Mouse (Mus musculus): ENCODE results near the gene Heatr5b.
A peak's percentile ranks its signal among the peaks of the same experiment; 100 is the strongest.

The Heatr5b gene

DNA sequence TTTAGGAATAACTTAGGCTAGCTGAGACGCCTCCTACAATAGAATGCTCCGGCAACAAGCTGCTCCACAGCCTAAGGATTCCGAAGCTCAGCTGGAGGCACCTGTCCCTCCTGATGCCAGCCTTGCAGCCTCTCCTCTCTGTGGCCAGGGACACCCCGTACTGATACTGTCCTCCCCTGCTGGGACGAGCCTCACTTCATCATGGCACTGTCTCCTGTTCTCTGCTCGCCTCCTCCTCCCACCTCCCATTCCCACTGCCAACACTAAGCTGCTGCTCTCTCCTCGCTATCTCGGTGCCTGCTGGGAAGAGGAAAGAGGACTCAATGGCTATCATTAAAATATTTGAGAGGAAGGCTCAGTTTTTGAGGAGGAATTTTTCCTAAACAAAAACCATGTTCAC, 67.6 kb downstream of the Heatr5b start:
- no peak for DNase-seq (ENCODE audit: low spot score in 2 of 2)

DNA sequence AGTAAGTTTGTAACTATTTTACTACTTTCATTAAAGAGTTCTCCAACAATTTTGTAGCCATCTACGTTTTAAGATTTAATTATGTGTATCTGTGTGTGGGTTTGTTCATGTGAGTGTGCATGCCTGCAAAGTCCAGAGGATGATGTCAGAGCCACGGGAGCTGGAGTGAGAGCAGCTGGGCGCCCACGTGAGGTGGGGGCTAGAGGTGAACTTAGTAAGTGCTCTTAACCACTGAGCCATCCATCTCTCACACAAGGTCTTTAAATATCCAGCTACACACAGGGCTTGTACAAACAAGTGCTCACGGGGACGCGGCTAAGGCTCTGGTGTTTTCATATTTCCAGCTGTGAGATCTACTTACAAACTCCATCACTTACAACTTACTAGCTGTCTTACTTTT, 69.1 kb downstream of the Heatr5b start:
- DNase-seq (ENCODE audit: low spot score in 2 of 2) = no peak

DNA sequence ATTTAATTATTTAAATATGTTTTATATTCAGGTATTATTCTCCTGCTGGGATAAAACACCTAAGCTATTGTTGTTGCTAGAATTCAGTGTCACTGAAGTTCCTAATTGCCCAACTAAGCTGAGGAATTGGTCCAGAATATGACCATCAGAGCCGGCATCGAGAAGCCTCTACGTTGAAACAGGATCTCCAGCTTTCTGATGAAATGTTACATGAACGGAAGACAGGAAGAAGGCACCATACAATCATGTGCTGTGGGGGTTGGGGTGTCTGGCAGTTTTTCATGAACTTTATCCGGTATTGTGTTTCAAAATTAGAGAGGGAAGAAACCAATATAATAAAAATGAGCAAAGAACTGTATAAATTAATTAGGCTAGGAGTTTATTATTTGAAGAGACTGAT, 71.9 kb downstream of the Heatr5b start:
- DNase-seq (ENCODE audit: low spot score in 2 of 2) = no peak

DNA sequence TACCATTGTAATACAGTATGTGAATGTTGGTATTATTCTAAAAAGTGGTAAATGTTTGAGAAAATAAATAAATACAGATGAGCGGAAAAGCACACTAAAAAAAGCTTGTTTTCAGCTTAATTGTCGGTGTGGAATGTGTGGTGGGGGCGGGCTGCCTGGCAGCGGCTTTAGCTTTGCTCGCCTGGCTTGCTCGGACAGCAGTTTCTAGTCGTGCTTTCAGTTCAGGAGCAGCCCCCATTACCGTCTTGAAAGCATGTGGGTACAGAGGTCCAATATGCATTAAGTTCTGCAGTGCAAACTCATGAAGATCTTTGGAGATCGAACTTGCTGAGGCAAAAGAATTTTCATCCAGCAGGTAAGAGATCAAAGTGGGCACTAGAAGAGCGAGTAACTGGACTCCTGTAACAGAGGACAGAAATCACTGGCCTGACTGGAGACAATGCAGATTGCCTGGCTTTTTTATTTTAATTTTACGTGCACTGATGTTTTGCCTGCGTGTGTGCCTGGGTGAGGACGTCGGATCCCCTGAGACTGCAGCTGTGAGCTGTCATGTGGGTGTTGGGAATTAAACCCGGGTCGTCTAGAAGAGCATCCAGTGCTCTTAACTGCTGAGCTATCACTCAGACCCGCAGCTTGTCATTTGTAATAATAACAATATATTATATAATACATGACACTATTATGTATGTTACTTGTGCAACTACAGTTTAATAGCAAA, 82.1 kb downstream of the Heatr5b start:
- DNase-seq (ENCODE audit: low spot score in 2 of 2) = no peak

DNA sequence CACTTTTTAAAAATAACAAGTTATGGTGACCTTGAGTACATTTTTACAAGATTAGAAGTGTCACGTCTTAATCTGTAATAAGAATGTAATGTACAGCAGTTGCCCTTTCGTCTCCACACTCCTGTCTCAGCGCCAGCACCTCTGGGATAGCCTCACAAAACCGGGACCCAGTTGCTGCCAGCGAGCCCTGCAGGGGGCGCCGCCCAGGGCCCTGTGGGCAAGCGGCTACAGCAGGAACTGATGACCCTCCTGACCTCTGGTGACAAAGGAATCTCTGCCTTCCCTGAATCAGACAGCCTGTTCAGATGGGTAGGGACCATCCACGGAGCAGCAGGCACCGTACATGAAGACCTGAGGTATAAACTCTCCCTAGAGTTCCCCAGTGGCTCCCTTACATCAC, 83.1 kb downstream of the Heatr5b start:
- DNase-seq (ENCODE audit: low spot score in 2 of 2) = no peak

DNA sequence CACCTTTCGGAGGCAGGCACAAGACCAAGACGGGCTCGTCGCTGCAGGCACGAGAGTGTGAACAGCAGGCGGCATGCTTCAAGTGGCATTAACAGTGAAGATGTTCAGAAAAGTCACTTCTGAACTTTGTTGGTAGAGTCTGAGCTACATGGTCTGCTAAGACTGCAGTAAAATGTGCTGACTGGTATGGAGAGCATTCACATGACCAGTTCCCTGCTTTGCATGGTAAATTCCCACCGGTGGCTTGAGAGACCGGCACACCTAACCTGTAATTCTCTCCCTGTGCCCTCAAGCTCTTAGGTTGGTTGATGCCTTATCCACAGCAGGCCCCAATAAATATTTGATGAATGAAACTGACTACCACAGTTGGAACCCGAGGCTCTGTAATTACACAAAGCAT, 86.7 kb downstream of the Heatr5b start:
- no peak for DNase-seq (ENCODE audit: low spot score in 2 of 2)

DNA sequence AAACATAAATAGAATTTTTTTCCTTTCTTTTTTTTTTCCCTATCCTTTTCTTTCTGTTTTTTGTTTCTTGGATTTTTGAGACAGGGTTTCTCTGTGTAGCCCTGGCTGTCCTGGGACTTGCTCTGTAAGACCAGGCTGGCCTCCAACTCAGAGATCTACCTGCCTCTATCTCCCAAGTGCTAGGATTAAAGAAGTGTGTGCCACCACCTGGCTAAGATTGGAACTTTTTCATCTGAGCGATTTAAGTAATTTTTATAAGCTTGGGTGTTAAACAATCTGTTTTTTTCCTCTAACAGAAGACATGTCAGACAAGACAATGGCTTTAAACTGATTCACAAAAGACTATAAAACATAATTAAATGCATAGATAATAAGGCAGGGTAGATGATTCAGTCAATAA, 96.7 kb downstream of the Heatr5b start:
- DNase-seq (ENCODE audit: low spot score in 2 of 2) = no peak

DNA sequence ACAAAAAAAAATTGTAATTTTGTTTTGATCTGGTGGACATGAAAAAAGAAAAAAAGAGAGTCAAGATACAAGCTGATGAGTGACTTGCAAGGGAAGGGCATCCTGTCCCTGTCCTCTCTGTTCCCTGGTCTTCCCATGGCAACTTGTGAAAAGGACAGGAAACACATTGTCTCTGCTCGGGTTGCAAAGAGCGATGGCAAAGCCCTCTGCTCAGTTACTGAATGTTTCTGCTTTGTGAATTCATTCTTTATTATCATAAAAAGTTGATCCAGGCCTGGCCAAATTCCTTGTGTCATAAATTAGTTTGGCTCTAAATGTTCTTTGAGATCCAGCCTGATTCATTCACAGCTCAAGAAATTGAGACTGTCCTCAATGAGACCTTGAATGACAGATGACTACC, 97.4 kb downstream of the Heatr5b start:
- DNase-seq (ENCODE audit: low spot score in 2 of 2) = no peak

DNA sequence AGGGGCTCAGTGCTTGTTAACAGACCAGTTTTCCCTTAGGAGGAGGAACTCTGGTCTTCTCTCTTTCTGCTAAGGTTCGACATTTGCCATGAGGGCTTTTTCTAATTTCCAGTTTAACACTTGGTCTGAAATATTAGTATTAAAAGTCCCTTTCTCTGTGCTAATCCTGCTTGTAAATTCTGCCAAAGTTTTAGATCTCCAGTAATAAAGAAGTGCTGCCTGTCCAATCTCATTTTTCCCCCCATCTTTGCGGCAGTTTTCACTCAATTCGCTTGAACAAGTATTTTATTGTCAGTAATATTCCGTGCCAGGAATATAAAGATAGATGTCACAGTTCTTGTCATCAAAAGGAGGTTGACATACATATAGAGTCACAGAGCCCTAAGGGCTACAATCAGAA, 98.1 kb downstream of the Heatr5b start, which contains the start of gene Strn:
Strn (minus strand) TSS at position 101 of the 400 bp plus-strand sequence.
- no peak for DNase-seq (ENCODE audit: low spot score in 2 of 2)

DNA sequence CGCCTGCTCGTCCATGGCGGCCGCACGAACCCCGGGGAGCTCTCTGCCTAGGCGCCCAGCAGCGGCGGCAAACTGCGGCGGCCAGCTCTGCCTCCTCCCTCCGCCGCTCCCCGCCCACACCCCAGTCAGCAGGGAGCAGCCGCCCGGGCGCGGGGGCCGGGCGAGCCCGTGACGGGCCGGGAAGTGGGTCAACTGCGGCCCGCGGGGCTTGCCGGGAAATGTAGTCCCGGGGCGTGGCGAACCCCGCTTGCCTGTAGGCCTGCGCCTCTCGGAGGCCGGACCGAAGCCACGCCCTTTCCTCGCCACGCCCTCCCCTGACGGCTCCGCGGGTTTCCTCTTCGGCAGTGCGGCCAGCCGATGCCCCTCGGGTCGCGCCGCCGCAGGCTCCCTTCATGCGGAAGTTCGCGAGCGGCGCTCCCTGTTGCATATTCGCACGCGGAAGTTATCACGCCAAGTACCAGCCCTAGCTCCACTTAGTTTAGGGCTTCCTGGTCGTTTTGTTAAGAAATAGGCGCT, 98.6 kb downstream of the Heatr5b start:
- DNase-seq (ENCODE audit: low spot score in 2 of 2) = peak; percentile 97 to 98

DNA sequence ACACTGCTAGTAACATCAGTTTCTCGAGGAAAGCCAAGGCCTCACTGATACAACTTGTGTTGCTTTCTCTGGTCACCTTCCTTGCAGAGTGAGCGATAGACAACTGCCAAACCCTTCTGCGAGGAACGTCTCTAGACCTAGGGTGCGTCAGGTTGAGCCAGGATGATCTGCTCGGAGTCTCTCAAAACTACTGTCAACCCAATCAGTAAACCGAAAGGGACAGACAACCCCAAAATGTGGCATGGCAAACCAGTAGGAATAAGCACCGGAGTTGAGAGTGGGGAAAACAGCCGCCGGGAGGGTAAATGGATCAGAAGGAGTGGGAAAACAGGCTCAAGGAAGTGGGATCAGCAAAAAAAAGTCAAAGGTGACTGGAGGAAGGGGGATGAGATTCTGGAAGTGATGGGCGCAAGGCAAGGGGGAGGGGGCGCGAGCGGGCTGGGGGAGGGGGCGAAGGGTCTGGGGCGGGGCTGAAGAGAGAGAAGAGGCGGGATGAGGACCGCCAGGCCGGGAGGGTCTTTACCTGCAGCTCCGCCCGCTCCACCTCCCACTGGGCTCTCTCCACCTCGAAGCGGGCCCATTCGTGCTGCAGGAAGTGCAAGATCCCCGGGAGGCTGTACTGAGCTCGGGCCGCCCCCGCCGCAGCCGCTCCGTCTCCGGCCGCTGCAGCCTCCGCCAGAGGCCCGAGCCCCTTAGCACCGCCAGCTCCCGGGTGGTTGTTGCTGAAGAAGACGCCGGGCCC, 99.3 kb downstream of the Heatr5b start:
- peak; percentile 18 to 26 for DNase-seq (ENCODE audit: low spot score in 2 of 2)

DNA sequence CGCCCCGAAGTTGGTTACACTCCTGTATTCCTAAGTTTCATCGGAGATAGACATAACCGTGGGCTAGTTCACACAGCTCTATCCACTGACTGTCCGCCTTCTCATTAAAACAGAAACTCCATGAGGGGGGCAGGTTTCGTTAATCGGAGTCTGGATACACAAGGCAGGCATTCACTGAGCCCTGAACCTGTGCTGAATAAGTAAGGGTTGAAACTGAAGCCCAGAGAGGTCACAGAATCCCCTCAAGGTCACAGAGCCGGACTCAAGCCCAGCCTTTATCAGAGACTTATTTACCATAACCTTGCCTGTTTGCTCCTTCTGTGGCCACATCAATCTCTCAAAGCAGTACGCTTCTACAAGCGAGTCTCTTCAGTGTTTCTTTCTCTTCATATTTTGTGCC, 100.4 kb downstream of the Heatr5b start:
- no peak for DNase-seq (ENCODE audit: low spot score in 2 of 2)

DNA sequence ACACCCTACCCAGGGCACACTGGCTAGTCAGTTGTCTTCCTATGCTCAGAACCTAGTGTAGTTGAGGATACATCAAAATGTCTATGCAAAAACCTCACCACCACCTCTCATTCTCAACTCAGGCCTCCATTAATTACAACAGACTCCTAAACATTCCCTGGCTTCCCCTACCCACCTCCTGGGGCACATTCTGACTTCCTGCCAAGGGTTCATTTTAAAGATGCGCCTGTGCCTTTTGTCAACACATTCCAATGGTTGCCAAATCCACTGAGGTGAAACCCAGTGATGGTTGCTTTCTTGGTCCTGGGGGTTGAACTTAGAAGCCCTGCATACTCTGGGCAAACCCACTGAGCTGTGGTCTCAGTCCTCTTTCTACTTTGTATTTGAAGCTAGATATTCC, 103.1 kb downstream of the Heatr5b start:
- DNase-seq (ENCODE audit: low spot score in 2 of 2) = no peak

DNA sequence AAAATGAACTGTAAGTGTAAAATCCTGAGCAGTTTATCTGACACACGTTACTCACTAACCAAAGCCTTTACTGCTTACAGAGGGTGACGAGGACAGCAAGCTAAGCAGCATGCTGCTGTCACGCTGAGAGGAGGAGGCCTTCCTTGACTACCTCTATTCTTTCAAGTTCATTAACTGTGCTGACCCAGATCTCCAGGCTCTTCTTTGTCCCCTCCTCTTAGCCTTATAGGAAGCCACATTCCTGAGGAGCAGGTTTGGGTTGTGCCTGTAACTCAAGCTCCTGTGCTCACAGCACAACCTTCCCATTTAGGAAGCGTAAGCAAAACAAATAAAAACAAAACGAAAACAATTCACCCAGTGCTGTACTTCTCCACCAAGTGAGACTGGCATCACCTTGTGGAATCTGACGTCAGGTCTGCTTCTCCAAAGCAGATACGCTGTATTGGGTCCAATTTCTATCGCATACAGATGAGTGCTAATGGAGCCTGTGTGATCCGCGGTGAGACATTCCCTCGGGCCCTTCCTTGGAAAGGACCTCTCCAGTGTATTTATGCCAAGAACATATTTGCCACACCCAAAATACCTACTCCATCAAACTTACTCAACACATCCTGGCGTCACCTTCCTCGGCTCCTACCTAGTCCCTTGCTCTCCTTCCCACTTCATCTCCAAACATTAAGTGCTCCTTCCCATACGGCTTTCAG, 108.3 kb downstream of the Heatr5b start:
- DNase-seq (ENCODE audit: low spot score in 2 of 2) = no peak

DNA sequence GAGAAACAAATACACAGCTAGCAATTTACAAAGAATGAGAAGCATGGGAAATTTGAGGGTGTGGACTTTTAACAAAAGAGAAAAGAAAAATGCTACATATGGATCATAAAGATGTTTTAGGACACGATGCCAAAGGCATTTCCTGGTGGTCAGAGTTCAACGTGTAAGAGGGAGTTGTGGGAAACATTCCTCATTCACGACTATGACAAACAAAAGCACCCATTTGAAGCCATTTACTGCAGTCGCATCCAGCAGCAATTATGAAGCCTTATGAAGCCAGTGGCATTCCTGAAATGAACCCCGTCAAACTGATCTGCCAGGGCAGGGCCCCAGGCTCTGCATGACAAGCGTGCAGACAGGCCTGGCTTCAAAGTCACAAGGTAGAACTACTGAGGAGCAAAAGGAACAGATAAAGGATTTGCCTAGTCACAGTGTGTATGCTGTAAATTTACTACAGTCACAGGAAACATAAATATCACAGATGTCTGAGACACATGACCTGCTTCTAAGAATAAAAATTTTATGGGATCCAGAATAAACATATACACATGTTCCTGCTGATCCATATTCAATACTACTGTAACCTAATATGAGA, 110.6 kb downstream of the Heatr5b start:
- DNase-seq (ENCODE audit: low spot score in 2 of 2) = no peak

DNA sequence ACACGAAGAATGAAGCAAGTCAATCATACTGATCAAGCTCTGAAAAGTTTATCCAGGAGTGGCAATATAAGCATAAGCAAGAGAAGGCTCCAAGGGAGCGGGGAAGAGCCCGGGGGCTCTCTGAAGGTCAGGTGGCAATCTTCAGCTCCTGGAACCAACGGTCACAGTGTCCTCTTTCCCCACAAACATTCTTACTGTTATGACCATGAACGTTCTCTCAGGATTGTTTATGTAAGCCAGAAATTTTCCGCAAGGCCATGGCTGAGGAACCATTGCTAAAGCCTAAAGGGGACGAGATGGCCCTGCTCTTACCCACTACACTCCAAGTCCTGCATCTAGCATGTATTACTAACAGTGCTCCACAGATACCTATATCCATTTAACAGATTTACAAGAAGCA, 113.5 kb downstream of the Heatr5b start:
- DNase-seq (ENCODE audit: low spot score in 2 of 2) = no peak

DNA sequence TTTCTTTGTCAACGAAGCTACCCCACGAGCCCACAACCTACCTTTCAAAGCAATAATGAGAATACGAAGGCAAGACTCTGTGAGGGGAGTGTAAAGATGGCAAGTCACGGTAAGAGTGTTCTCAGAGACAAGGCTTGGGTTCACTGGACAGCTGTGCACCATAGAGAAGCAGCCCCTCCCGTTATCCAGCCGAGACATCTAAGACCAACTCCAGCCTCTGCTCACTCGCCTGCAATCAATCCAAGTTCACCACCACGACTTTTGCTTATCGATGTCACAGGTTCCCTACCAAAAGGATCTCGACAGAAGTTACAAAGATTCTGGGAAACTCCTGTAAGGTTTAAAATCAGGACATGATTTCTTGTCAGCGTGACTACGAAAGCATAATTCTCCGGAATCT, 116.1 kb downstream of the Heatr5b start:
- no peak for DNase-seq (ENCODE audit: low spot score in 2 of 2)

DNA sequence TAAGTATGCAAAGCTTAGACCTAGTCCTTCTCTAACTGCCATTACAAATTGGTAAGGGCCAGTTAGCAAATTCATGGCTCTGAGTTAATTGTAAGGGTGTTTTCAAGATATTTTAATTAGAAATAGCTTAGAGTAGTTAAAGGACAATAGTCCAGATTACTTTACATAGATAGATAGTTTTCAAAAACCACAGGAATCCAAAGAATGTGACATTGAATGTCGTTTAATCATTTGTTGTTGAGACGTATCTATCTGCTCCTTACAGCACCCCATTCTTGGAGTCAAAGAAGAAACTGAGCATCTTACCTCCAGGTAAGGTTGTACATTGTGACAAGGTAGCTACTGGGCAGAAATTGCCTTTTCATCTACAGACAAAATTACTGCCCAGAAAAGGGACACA, 124.9 kb downstream of the Heatr5b start:
- DNase-seq (ENCODE audit: low spot score in 2 of 2) = no peak

DNA sequence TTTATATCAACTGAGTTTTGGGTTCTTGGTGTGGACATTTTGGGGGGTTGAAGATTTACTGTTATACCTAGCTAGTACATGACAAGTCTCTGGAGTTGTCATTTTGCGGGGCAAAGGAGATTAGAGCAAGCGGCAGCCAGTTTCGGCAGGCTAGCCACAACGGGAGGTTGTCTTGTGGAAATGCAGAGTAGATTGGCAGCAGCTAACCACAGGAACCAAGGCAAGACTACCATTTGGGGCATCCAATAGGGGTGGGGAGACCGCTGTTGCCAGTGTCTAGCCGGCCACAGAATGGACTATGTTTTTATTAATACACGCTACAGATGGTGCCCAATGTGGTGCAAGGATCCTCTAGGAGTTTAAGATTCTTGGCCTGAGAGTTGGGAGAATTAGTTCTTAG, 126.7 kb downstream of the Heatr5b start:
- DNase-seq (ENCODE audit: low spot score in 2 of 2) = no peak

DNA sequence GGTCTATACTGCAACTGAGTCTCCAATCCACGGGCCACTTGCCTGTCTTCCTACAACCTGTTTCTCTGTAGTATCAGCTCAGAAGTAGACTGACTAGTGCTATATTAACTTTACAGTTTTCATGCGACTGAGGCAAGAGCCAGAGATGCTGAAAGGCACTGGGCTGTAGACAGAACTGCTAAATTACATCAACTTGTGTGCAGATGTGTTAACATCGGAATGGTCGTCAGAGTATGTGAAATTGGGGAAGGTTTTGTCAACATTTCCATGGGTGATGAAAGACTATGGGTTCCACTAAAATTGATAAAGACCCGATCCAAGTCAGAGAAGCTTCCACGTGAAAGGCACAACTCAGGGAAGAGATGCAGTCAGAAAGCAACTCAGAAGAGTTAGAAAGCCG, 132.2 kb downstream of the Heatr5b start:
- no peak for DNase-seq (ENCODE audit: low spot score in 2 of 2)

All from frontal cortex, postnatal 10 days (tissue).